11 mouse cellular contexts compared by ENCODE assay signal in the genomic region with DNA sequence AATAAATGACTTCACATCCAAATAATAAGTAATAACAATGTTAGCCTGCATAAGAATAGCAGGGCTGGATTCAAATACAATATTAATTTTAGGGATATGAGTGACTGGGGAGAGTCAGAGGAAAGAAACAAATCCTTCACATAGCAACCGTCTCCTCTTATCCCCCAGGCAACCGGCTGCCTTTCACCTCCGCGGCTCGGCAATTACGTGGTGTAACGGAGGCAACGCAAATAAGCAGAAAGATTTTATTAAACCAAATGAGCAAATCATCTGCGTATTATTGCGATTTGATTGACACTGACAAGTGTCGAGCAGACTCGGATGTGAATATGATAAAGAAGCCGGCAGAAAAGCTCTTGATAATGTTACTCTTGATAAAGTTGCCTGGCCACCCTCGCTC. TPM values are rescaled to one million over a fixed set of nuclear protein-coding genes. Genes with fewer than 3 reads are reported as not detected.
DNase-seq lines count a peak whose midpoint lies in the region; ATAC-seq lines count a peak whose summit lies in the region.
"Had no signal": no experiment of that assay in that cellular context is flagged by ENCODE, and none has a peak within 500 bp of the region (broad histone marks: within the 10 kb centered on the region; RNA-seq: fewer than 3 reads in every experiment).

No protein-coding gene starts in this region.

- H3K9me3 ChIP-seq in neural tube, embryonic 11.5 days (ENCODE audit: control insufficient read depth, low read length): no peaks in the 10 kb centered on the region
- H3K9me3 ChIP-seq in hindbrain, embryonic 10.5 days: no peaks in the 10 kb centered on the region
- H3K9me3 ChIP-seq: liver, embryonic 13.5 days; megakaryocyte, embryonic 14.5 days had no signal

- peak; percentile 53 for DNase-seq in neural tube, embryonic 11.5 days (ENCODE audit: low spot score)
- DNase-seq in neural tube, embryonic 10.5 days (ENCODE audit: extremely low spot score, low spot score): no peak
- peak; percentile 39 for DNase-seq in hindbrain, embryonic 10.5 days (ENCODE audit: low spot score)
- peak; percentile 31 to 45 for DNase-seq in layer of hippocampus, postnatal 36 days
- peak; percentile 35 for DNase-seq in retina, embryonic 14.5 days (ENCODE audit: low spot score)
- DNase-seq in liver: no peak
- no peak for DNase-seq in kidney, postnatal 4 days
- DNase-seq: liver, embryonic 13.5 days had no signal

- H3K4me3 ChIP-seq in neural tube, embryonic 11.5 days (ENCODE audit: low read depth, low read length): no peak overlapping the region
- H3K4me3 ChIP-seq in hindbrain, embryonic 10.5 days: peak overlapping the region; percentile 20; the same call in 1 of the 2 replicates
- H3K4me3 ChIP-seq: liver, embryonic 13.5 days; megakaryocyte, embryonic 14.5 days had no signal

- ATAC-seq in neural tube, embryonic 11.5 days (ENCODE audit: insufficient read depth, low FRiP score, low TSS enrichment): no peak
- no peak for ATAC-seq in megakaryocyte, adult 5-6 weeks (ENCODE audit: poor library complexity, severe bottlenecking)

- H3K4me2 ChIP-seq in neural tube, embryonic 11.5 days (ENCODE audit: low read depth): peak overlapping the region; percentile 28
- H3K4me2 ChIP-seq: liver, embryonic 13.5 days had no signal

- WGBS in neural tube, embryonic 11.5 days: 56% methylated on average over 14 of the region's 14 CpGs
- 45% methylated on average over 14 of the region's 14 CpGs for WGBS in hindbrain, embryonic 10.5 days

- no peaks in the 10 kb centered on the region for H3K36me3 ChIP-seq in neural tube, embryonic 11.5 days (ENCODE audit: control insufficient read depth, insufficient read depth, low read length)
- no peaks in the 10 kb centered on the region for H3K36me3 ChIP-seq in hindbrain, embryonic 10.5 days
- H3K36me3 ChIP-seq: liver, embryonic 13.5 days had no signal

- no peak overlapping the region for H3K9ac ChIP-seq in neural tube, embryonic 11.5 days (ENCODE audit: low read length)
- H3K9ac ChIP-seq: liver, embryonic 13.5 days had no signal

- H3K27me3 ChIP-seq in neural tube, embryonic 11.5 days (ENCODE audit: control insufficient read depth, insufficient read depth, low read length): no peaks in the 10 kb centered on the region
- H3K27me3 ChIP-seq in hindbrain, embryonic 10.5 days (ENCODE audit: insufficient read depth, poor library complexity, severe bottlenecking): peaks cover 15% of the 10 kb centered on the region; the same call in 1 of the 2 replicates
- H3K27me3 ChIP-seq: liver, embryonic 13.5 days had no signal

- H3K27ac ChIP-seq in neural tube, embryonic 11.5 days (ENCODE audit: low read depth, low read length): no peak overlapping the region
- no peak overlapping the region for H3K27ac ChIP-seq in hindbrain, embryonic 10.5 days
- H3K27ac ChIP-seq: liver, embryonic 13.5 days; stomach, postnatal 0 days had no signal

- peaks cover 11% of the 10 kb centered on the region; the same call in 1 of the 2 replicates for H3K4me1 ChIP-seq in neural tube, embryonic 11.5 days (ENCODE audit: control insufficient read depth, insufficient read depth, low read length)
- H3K4me1 ChIP-seq in hindbrain, embryonic 10.5 days (replicated peaks): peaks cover 28% of the 10 kb centered on the region
- H3K4me1 ChIP-seq: liver, embryonic 13.5 days; megakaryocyte, embryonic 14.5 days had no signal

RNA-seq across cellular contexts. Expression of gene Aktip, which starts 28.9 kb away (rescaled TPM):
- 73.7 and 82.0 TPM in 2 replicates for polyA plus RNA-seq in neural tube, embryonic 11.5 days (2014; fragmentation: Nextera tagmentation; extraction: Ambion mirVana)
- polyA plus RNA-seq in hindbrain, embryonic 10.5 days (2016; fragmentation: Nextera tagmentation; extraction: Ambion mirVana): 72.3 and 82.4 TPM in 2 replicates
- 100 to 1,000 TPM in 1 of 2 experiments, 10 to 100 TPM in 1; 99.8 to 102 TPM for total RNA-seq in layer of hippocampus, postnatal 36 days (2021)
- total RNA-seq in megakaryocyte, adult 5-6 weeks (2015): 10.8 and 11.3 TPM in 2 replicates
- total RNA-seq in megakaryocyte, adult 5-6 weeks (2017): 14.1 and 15.0 TPM in 2 replicates

Comparison
In these comparisons a context has a peak if more than half of its experiments do, and no peak if none do; other contexts are left out.
1. DNase-seq: peak in neural tube, embryonic 11.5 days (single experiment), hindbrain, embryonic 10.5 days (single experiment), layer of hippocampus, postnatal 36 days (2 of 2) and retina, embryonic 14.5 days (single experiment); none in neural tube, embryonic 10.5 days (single experiment), liver (single experiment) and kidney, postnatal 4 days (0 of 2).
2. RNA of gene Aktip, which starts 28.9 kb away (total RNA-seq): 99.8 to 102 TPM in layer of hippocampus, postnatal 36 days; 10.8 to 15.0 TPM in megakaryocyte, adult 5-6 weeks; every median in the first group is over 4 times any median in the second.